Comparison of ENCODE assay signal across 18 mouse cellular contexts in the genomic region with DNA sequence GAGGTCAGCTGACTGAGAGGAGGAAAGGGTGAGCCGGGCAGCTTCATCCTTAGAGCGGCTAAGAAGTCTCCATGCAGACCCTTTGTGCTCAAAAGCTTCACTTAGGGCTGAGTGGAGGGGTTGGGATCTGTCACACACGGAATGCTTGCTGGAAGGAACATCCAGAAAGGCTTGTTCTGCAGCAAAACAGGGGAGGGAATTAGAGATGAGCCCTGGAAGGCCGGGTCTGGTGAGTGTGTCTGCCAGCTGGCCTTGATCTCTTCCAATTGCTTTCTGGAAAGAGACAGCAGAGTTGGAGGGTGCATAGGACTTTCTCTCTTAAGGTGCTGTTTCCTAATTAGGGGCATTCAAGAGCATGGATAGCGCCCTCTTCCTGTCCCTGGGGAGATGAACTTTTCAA. TPM values are rescaled to one million over a fixed set of nuclear protein-coding genes. Genes with fewer than 3 reads are reported as not detected.
DNase-seq lines count a peak whose midpoint lies in the region; ATAC-seq lines count a peak whose summit lies in the region.
"Had no signal": no experiment of that assay in that cellular context is flagged by ENCODE, and none has a peak within 500 bp of the region (broad histone marks: within the 10 kb centered on the region; RNA-seq: fewer than 3 reads in every experiment).

No protein-coding gene starts in this region.

- no peak overlapping the region for H3K4me3 ChIP-seq in heart, embryonic 11.5 days (ENCODE audit: low read depth, low read length)
- H3K4me3 ChIP-seq: embryonic facial prominence, embryonic 15.5 days; limb, embryonic 15.5 days; myocyte had no signal

- H3K36me3 ChIP-seq in heart, embryonic 11.5 days (ENCODE audit: control insufficient read depth, insufficient read depth, low read length) = no peaks in the 10 kb centered on the region
- H3K36me3 ChIP-seq: embryonic facial prominence, embryonic 15.5 days; G1E; limb, embryonic 15.5 days had no signal

- no peak for ATAC-seq in heart, embryonic 11.5 days (replicated peaks; ENCODE audit: insufficient number of reproducible peaks, low FRiP score, low TSS enrichment)
- ATAC-seq: intestine, embryonic 16.5 days had no signal

- no peak overlapping the region for H3K27ac ChIP-seq in heart, embryonic 11.5 days (ENCODE audit: low read depth, low read length)
- H3K27ac ChIP-seq: embryonic facial prominence, embryonic 15.5 days; kidney, postnatal 0 days; limb, embryonic 15.5 days had no signal

- no peaks in the 10 kb centered on the region; the same call in 1 of the 2 replicates for H3K4me1 ChIP-seq in heart, embryonic 11.5 days (ENCODE audit: control insufficient read depth, insufficient read depth, low read length)

- H3K27me3 ChIP-seq in heart, embryonic 11.5 days (ENCODE audit: control insufficient read depth, insufficient read depth, low read length) = 0 out of 2 replicates have a peak, but pooled peaks cover 2% of the 10 kb centered on the region
- H3K27me3 ChIP-seq: embryonic facial prominence, embryonic 15.5 days; limb, embryonic 15.5 days had no signal

- 58% methylated on average over 5 of the region's 5 CpGs for WGBS in heart, embryonic 11.5 days (ENCODE audit: insufficient replicate concordance)

- peak; percentile 34 to 43 for DNase-seq in heart, adult 18-20 months
- DNase-seq in lung, postnatal 14 days = peak; percentile 5
- no peak for DNase-seq in lung, postnatal 25 days (ENCODE audit: low spot score)
- peak; percentile 42 for DNase-seq in adrenal gland, postnatal 10 days
- DNase-seq in gastrocnemius, postnatal 14 days = peak; percentile 48
- DNase-seq in retina, postnatal 1 day = no peak
- DNase-seq in yolk sac, embryonic 10.5 days (ENCODE audit: low spot score) = no peak
- DNase-seq: thymus, adult 18-20 months had no signal

- no peak overlapping the region for H3K4me2 ChIP-seq in heart, embryonic 11.5 days
- H3K4me2 ChIP-seq: embryonic facial prominence, embryonic 15.5 days; limb, embryonic 15.5 days; midbrain, embryonic 11.5 days had no signal

- no peak overlapping the region for H3K9ac ChIP-seq in heart, embryonic 11.5 days (ENCODE audit: low read depth, low read length)
- H3K9ac ChIP-seq: embryonic facial prominence, embryonic 15.5 days; limb, embryonic 15.5 days had no signal

- no peaks in the 10 kb centered on the region for H3K9me3 ChIP-seq in heart, embryonic 11.5 days (replicated peaks; ENCODE audit: control insufficient read depth, low read length)
- H3K9me3 ChIP-seq: embryonic facial prominence, embryonic 15.5 days; G1E; limb, embryonic 15.5 days had no signal

- intact Hi-C loops in gastrocnemius, postnatal 14 days (cut with DNase I; ENCODE audit: low total_unique reads) = no loop called here

RNA-seq across cellular contexts. Expression of a gene that starts 23.6 kb away (rescaled TPM):
- total RNA-seq in heart, adult 18-20 months (2021) = 1 to 10 TPM; 1.5 to 2.8 TPM
- not detected in 2 replicates for polyA plus RNA-seq in heart, embryonic 11.5 days (2014; fragmentation: Nextera tagmentation; extraction: Ambion mirVana)
- 1 to 10 TPM; 5.5 to 9.2 TPM for total RNA-seq in adrenal gland, postnatal 10 days (2021)
- under 1 TPM; 0.08 to 0.29 TPM for total RNA-seq in gastrocnemius, postnatal 14 days (2021)
- total RNA-seq: common myeloid progenitor, adult 5-6 weeks had no signal
- polyA plus RNA-seq: G1E; hindbrain, embryonic 11.5 days; myocyte had no signal

RNA-seq across cellular contexts. Expression of a gene that starts 59.6 kb away (rescaled TPM):
- 10 to 100 TPM in 1 of 2 experiments, 1 to 10 TPM in 1; 8.6 to 14.3 TPM for total RNA-seq in heart, adult 18-20 months (2021)
- 0.34 and 0.39 TPM in 2 replicates for polyA plus RNA-seq in heart, embryonic 11.5 days (2014; fragmentation: Nextera tagmentation; extraction: Ambion mirVana)
- total RNA-seq in adrenal gland, postnatal 10 days (2021) = 10 to 100 TPM; 19.2 to 26.3 TPM
- total RNA-seq in gastrocnemius, postnatal 14 days (2021) = 1 to 10 TPM; 3.6 to 4.9 TPM
- total RNA-seq: common myeloid progenitor, adult 5-6 weeks had no signal
- polyA plus RNA-seq: G1E had no signal

Comparison
In these comparisons a context has a peak if more than half of its experiments do, and no peak if none do; other contexts are left out.
1. DNase-seq: peak in heart, adult 18-20 months (2 of 2), lung, postnatal 14 days (single experiment), adrenal gland, postnatal 10 days (single experiment) and gastrocnemius, postnatal 14 days (single experiment); none in lung, postnatal 25 days (single experiment), retina, postnatal 1 day (single experiment) and yolk sac, embryonic 10.5 days (single experiment).